Mouse (Mus musculus): ENCODE measurements around the gene Zbtb39.

GRCm38 (mm10) chr10:127721671-127722418, 17.5 kb upstream of the Zbtb39 start:
- no peak for TF ChIP-seq POLR2A (IDR thresholded peaks at IDR 0.05; ENCODE audit: borderline replicate concordance, extremely low read depth, low read depth, low read length)
- no peak for TF ChIP-seq CTCF (IDR thresholded peaks at IDR 0.05; ENCODE audit: insufficient read depth, low read length)
